Mouse (Mus musculus): Measurements from ENCODE around the gene Cops2. TPM values are rescaled to one million over a fixed set of nuclear protein-coding genes. Genes with fewer than 3 reads are reported as not detected.

The Cops2 gene
- polyA plus RNA-seq, 1 experiment from 2014 or later = 81.3 TPM

- H3K27ac ChIP-seq = no peak overlapping the region
- WGBS = 61% methylated on average over 5 of the region's 5 CpGs
- H3K4me3 ChIP-seq = no peak overlapping the region
Observed at GRCm38 (mm10) chr2:125789265-125789664, 69.7 kb downstream of the Cops2 start.

GRCm38 (mm10) chr2:125788785-125789184, 70.2 kb downstream of the Cops2 start:
- DNase-seq (ENCODE audit: low spot score) = no peak
- Histone ChIP-seq H3K4me3 (no peak overlapping the region), H3K36me3 (no peaks in the 10 kb centered on the region), H3K4me1 (peaks cover 4% of the 10 kb centered on the region; the same call in 1 of the 2 replicates), H3K27ac (no peak overlapping the region), H3K9me3 (no peaks in the 10 kb centered on the region), H3K27me3 (ENCODE audit: insufficient read depth, poor library complexity, severe bottlenecking) (no peaks in the 10 kb centered on the region)
- WGBS = 67% methylated on average over 3 of the region's 3 CpGs

More at GRCm38 (mm10) chr2:125789265-125789664, 69.7 kb downstream of the Cops2 start:
- H3K4me1 ChIP-seq = peaks cover 7% of the 10 kb centered on the region; the same call in 1 of the 2 replicates
- no peaks in the 10 kb centered on the region for H3K27me3 ChIP-seq (ENCODE audit: insufficient read depth, poor library complexity, severe bottlenecking)
- no peak for DNase-seq (ENCODE audit: low spot score)
- no peaks in the 10 kb centered on the region for H3K9me3 ChIP-seq
- no peaks in the 10 kb centered on the region for H3K36me3 ChIP-seq

- DNase-seq (ENCODE audit: low spot score) = no peak
- no peaks in the 10 kb centered on the region for H3K9me3 ChIP-seq
Observed at GRCm38 (mm10) chr2:125788351-125788750, 70.6 kb downstream of the Cops2 start.

GRCm38 (mm10) chr2:125785021-125785420, 73.9 kb downstream of the Cops2 start:
- DNase-seq (ENCODE audit: low spot score) = no peak
- peaks cover 14% of the 10 kb centered on the region for H3K4me1 ChIP-seq
- 64% methylated on average over 4 of the region's 4 CpGs for WGBS

More at GRCm38 (mm10) chr2:125788351-125788750, 70.6 kb downstream of the Cops2 start:
- Histone ChIP-seq H3K4me3 (no peak overlapping the region), H3K4me1 (peaks cover 5% of the 10 kb centered on the region), H3K27ac (no peak overlapping the region), H3K36me3 (no peaks in the 10 kb centered on the region), H3K27me3 (ENCODE audit: insufficient read depth, poor library complexity, severe bottlenecking) (no peaks in the 10 kb centered on the region)

DNA sequence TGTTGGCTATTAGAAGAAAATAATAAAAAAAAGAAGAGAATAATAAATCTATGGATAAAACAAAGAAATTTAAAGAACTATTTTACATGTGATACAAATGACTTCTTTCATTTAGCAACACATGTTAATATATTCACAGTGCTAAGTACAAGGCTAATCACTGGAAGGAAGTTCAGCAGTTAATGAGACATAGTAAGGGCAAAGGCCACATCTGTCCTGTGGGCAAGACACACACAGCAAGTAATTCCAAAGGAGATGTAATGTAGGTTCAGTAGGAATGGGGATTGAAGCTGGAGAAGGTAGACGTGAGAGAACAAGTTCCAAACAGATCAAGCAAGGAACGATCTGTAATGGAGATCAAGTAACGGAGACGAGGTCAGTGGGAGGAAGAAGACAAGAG, 74.5 kb downstream of the Cops2 start:
- Histone ChIP-seq H3K4me3 (no peak overlapping the region), H3K9me3 (no peaks in the 10 kb centered on the region), H3K27me3 (ENCODE audit: insufficient read depth, poor library complexity, severe bottlenecking) (no peaks in the 10 kb centered on the region), H3K27ac (no peak overlapping the region), H3K4me1 (peaks cover 14% of the 10 kb centered on the region), H3K36me3 (no peaks in the 10 kb centered on the region)
- DNase-seq (ENCODE audit: low spot score) = no peak
- 76% methylated on average over 4 of the region's 4 CpGs for WGBS

More at GRCm38 (mm10) chr2:125785021-125785420, 73.9 kb downstream of the Cops2 start:
- no peaks in the 10 kb centered on the region for H3K9me3 ChIP-seq
- no peak overlapping the region for H3K4me3 ChIP-seq
- no peaks in the 10 kb centered on the region for H3K27me3 ChIP-seq (ENCODE audit: insufficient read depth, poor library complexity, severe bottlenecking)
- H3K36me3 ChIP-seq = no peaks in the 10 kb centered on the region
- H3K27ac ChIP-seq = no peak overlapping the region

DNA sequence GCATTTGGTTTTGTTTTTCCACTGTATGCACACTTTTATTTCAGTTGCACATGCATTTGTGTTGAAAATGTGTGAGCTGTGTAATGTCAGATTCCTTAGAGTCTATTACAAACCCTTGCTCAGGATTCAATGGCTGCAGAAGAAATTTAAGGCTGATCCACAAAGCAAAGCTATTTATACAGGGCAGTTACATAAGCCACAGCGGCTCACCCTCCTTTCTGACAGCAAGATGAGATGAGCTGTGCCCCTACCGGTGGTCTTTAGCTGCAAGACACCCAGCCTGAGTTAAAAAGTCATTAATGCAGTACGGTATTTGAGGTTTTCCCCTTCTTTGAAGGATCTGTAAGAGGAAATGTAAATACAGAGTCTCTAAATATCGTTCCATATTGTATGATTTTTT, 75.1 kb downstream of the Cops2 start:
- no peaks in the 10 kb centered on the region for H3K36me3 ChIP-seq
- peaks cover 14% of the 10 kb centered on the region for H3K4me1 ChIP-seq
- no peak for DNase-seq (ENCODE audit: low spot score)
- 59% methylated on average over 4 of the region's 4 CpGs for WGBS
- H3K9me3 ChIP-seq = no peaks in the 10 kb centered on the region
- no peak overlapping the region for H3K27ac ChIP-seq
- no peak overlapping the region for H3K4me3 ChIP-seq
- no peaks in the 10 kb centered on the region for H3K27me3 ChIP-seq (ENCODE audit: insufficient read depth, poor library complexity, severe bottlenecking)

DNA sequence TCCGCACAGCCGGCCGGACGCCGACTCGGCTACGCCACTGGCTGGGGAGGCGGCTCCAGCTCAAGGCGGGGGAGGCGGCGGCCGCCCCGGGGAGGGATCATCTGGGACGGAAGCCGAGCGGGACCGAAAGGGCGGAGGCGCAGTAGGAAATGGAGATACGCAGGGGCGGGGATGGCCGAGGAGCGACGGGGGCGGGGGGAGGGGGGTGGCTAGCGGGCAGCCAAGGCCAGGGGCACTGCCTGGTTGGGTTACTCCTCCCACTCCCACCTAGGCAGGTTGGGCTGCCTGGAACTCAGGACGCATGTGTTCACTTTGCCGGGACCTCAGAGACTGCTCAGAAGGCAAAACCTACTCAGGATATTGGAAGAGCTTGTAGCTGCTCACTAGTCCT, 76.2 kb downstream of the Cops2 start, which contains the start of gene Secisbp2l:
Secisbp2l (minus strand) TSS at position 152 of the 391 bp plus-strand sequence.
- Histone ChIP-seq H3K4me3 (peak within 1 kb of the TSS; percentile 81), H3K36me3 (no peaks in the 10 kb centered on the region), H3K4me1 (peaks cover 14% of the 10 kb centered on the region), H3K27me3 (ENCODE audit: insufficient read depth, poor library complexity, severe bottlenecking) (no peaks in the 10 kb centered on the region), H3K9me3 (no peaks in the 10 kb centered on the region), H3K27ac (peak within 1 kb of the TSS; percentile 95)
- peak; percentile 96 for DNase-seq (ENCODE audit: low spot score)
- 1% methylated on average over 26 of the region's 28 CpGs for WGBS

DNA sequence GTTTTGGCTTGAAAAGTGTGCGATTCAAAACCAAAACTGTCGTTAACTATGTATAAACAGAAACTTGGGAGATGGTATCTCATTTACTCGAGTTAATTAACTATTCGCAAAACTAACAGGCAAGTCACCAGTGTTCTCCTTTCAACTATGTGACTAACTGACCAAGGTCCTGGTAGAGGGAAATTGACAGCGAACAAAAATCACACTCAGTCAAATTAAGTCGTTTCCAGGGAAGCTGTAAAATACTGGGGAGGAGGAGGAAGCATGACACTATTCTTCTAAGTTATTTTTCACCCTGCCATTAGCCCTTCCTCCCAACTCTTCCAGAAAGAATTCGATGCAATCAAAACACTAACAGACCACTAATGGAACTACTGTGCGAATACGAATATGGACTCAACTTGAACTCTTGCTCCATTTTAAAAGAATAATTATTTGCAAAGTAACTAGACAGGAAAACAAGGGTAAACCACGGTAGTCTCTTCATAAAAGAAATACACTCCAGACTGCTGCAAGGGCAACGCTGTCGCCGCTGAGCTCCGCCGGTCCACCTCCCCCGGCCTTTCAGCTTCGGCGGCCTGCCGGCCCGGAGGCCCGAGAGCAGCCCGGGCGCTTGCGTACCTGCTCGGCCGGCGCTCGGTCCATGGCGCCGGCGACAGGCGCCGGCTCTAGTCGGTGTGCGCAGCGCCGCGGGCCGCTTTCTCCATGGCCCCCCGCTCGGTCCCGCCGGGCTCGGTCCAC, 76.8 kb downstream of the Cops2 start:
- H3K36me3 ChIP-seq = no peaks in the 10 kb centered on the region
- no peaks in the 10 kb centered on the region for H3K27me3 ChIP-seq (ENCODE audit: insufficient read depth, poor library complexity, severe bottlenecking)
- peak overlapping the region; percentile 81 for H3K4me3 ChIP-seq
- no peak for DNase-seq (ENCODE audit: low spot score)
- peak overlapping the region; percentile 95 for H3K27ac ChIP-seq
- H3K9me3 ChIP-seq = no peaks in the 10 kb centered on the region
- peaks cover 14% of the 10 kb centered on the region for H3K4me1 ChIP-seq
- 3% methylated on average over 44 of the region's 44 CpGs for WGBS

DNA sequence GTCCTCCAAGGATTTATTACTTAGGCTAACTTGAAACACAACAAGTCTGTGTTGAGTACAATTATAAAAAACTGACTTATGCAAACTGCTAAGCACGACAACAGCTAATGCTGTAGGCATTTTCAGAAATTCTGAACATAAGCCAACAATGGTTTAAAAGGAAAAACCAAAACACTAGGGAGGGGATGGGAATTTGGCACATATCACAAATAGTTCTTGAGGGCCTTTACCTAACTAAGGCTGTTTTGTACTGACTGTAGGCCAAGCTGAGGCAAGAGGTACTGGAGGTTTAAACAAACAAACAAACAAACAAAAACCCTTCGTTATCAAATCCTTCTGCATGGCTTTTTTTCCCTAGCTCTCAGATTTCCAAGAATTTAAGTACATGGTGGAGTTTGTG, 77.9 kb downstream of the Cops2 start:
- no peak overlapping the region for H3K4me3 ChIP-seq
- H3K27ac ChIP-seq = no peak overlapping the region
- H3K27me3 ChIP-seq (ENCODE audit: insufficient read depth, poor library complexity, severe bottlenecking) = no peaks in the 10 kb centered on the region
- no peak for DNase-seq (ENCODE audit: low spot score)
- H3K36me3 ChIP-seq = no peaks in the 10 kb centered on the region
- no peaks in the 10 kb centered on the region for H3K9me3 ChIP-seq
- H3K4me1 ChIP-seq = peaks cover 14% of the 10 kb centered on the region
- 64% methylated on average over 2 of the region's 2 CpGs for WGBS

Other genes starting within 250 kb of the Cops2 start
- 7.0 and 7.1 TPM in 2 replicates for gene Cep152, start 234.0 kb downstream of the Cops2 start, polyA plus RNA-seq (2016; fragmentation: Nextera tagmentation; extraction: Ambion mirVana)
- 124 and 142 TPM in 2 replicates for gene Eid1, start 186.0 kb downstream of the Cops2 start, polyA plus RNA-seq (2016; fragmentation: Nextera tagmentation; extraction: Ambion mirVana)
- gene Shc4, start 135.0 kb downstream of the Cops2 start, polyA plus RNA-seq (2016; fragmentation: Nextera tagmentation; extraction: Ambion mirVana) = 1.5 and 2.2 TPM in 2 replicates
- gene Secisbp2l, start 76.3 kb downstream of the Cops2 start, polyA plus RNA-seq (2016; fragmentation: Nextera tagmentation; extraction: Ambion mirVana) = 12.6 and 15.0 TPM in 2 replicates
- 34.0 and 40.7 TPM in 2 replicates for gene Galk2, start within 50 bp of the Cops2 start, polyA plus RNA-seq (2016; fragmentation: Nextera tagmentation; extraction: Ambion mirVana)
- 0.46 and 0.74 TPM in 2 replicates for gene Fgf7, start 175.5 kb upstream of the Cops2 start, polyA plus RNA-seq (2016; fragmentation: Nextera tagmentation; extraction: Ambion mirVana)

All from heart, embryonic 10.5 days (tissue).